Mouse (Mus musculus) intestine, postnatal 0 days (tissue): ENCODE data around the gene Urad. TPM values are rescaled to one million over a fixed set of nuclear protein-coding genes. Genes with fewer than 3 reads are reported as not detected.

Experiments
- ATAC-seq: fragments of 200-750 bp; cut with Nextera tagmentation; 2 replicates; pipeline ENCODE4 v1.8.0; 2017; ENCODE audit warnings: mild to moderate bottlenecking, moderate TSS enrichment, moderate library complexity
- H3K27ac ChIP-seq: fragments of 300-500 bp; sonication (generic); 2 replicates; pipeline ENCODE4 v1.5.1; 2014; ENCODE audit warnings: mild to moderate bottlenecking, low read depth, low read length, moderate library complexity
- H3K27me3 ChIP-seq: fragments of 300-500 bp; sonication (generic); replicated peaks from 2 replicates; pipeline ENCODE4 v1.6.1; 2014; ENCODE audit warnings: low read length, mixed read lengths; ENCODE audit not compliant: control insufficient read depth, insufficient read depth
- H3K36me3 ChIP-seq: fragments of 300-500 bp; sonication (generic); 2 replicates; pipeline ENCODE4 v1.6.1; 2014; ENCODE audit warnings: mild to moderate bottlenecking, moderate library complexity; ENCODE audit not compliant: control insufficient read depth, insufficient read depth
- H3K4me1 ChIP-seq: fragments of 300-500 bp; sonication (generic); replicated peaks from 2 replicates; pipeline ENCODE4 v1.6.1; 2014; ENCODE audit warnings: antibody characterized with exemption, low read length, mixed read lengths; ENCODE audit not compliant: control insufficient read depth, insufficient read depth
- H3K4me2 ChIP-seq: fragments of 300-500 bp; sonication (generic); replicated peaks from 2 replicates; pipeline ENCODE4 v1.6.1; 2014; ENCODE audit warnings: low read depth, mild to moderate bottlenecking, moderate library complexity
- H3K4me3 ChIP-seq: fragments of 300-500 bp; sonication (generic); 2 replicates; pipeline ENCODE4 v1.5.1; 2014; ENCODE audit warnings: low read depth, low read length
- H3K9ac ChIP-seq: fragments of 300-500 bp; sonication (generic); 2 replicates; pipeline ENCODE4 v1.6.1; 2014; ENCODE audit warnings: mild to moderate bottlenecking, low read depth, low read length
- H3K9me3 ChIP-seq: fragments of 300-500 bp; sonication (generic); 2 replicates; pipeline ENCODE4 v1.6.1; 2016; ENCODE audit warnings: mixed run types; ENCODE audit not compliant: control insufficient read depth
- CTCF ChIP-seq: sonication (generic); IDR thresholded peaks from 2 replicates; pipeline ENCODE4 v1.5.1; 2016; ENCODE audit warnings: low read depth, mild to moderate bottlenecking, control low read depth, antibody characterized with exemption, moderate library complexity
- WGBS: fragments of 180-500 bp; shearing (Covaris S2); extraction: QIAGEN DNeasy Blood & Tissue Kit; methylation state at CpG from one replicate; pipeline ENCODE4 v1.1.7; 2014; 5-methylcytosine and 5-hydroxymethylcytosine counted together
- microRNA-seq: library from miRNA; unstranded; fragments of <30 nt; microRNA quantifications from one replicate; pipeline ENCODE4, GENCODE M21; 2016
- polyA plus RNA-seq: library from polyadenylated mRNA; unstranded; fragments of >200 nt; fragmentation: Nextera tagmentation; extraction: Ambion mirVana; gene quantifications from 2 replicates; pipeline ENCODE4 v1.2.1, GENCODE M21; 2015

The Urad gene
- polyA plus RNA-seq, 1 experiment from 2014 or later = 1.1 TPM

DNA sequence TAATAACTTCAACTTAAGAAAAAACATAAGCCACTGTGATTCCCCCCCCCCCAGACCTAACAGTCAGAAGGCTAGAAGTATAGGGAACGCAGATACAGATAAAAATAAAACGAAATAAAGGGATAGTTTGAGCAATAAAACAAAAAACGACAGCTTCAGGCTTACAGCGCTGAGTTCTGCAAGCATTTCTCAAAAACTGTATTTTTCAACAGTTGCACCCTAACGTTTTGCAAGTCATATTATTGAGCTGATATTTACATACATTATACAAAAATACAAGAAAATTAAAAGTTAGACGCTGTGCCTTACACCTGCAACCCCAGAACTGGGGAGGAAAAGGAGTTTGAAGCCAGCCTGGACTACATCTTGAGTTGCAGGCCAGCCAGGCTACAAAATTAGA lies 52.9 kb downstream of the Urad start:
- no peaks in the 10 kb centered on the region; the same call in 1 of the 2 replicates for H3K4me1 ChIP-seq
- no peaks in the 10 kb centered on the region for H3K36me3 ChIP-seq
- peak overlapping the region; percentile 69 for H3K4me2 ChIP-seq
- peak overlapping the region; percentile 51 for H3K4me3 ChIP-seq
- no peak for ATAC-seq
- no peak overlapping the region; the same call in 1 of the 2 replicates for H3K27ac ChIP-seq
- no peak for TF ChIP-seq CTCF
- WGBS = 15% methylated on average over 6 of the region's 6 CpGs
- H3K27me3 ChIP-seq = peaks cover 64% of the 10 kb centered on the region
- no peaks in the 10 kb centered on the region for H3K9me3 ChIP-seq
- H3K9ac ChIP-seq = no peak overlapping the region

DNA sequence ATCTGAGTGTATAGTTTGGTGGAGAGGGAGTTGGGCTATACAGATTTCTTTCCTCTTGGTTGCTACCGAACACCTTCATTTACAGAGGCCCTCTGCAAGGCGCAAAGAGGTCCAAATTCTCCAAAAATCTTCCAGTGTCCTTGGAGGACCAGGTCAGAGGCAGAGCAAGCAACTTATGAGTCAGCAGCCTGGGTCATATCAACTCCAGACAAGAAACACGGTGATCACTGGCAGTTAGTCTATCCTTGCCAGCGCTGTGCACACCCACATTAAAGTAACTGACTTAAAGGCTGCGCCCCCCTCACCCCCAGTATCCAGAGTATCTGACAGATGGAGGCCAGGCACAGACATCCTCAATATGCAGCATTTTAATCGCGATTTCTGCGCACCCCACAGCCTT lies 53.5 kb downstream of the Urad start:
- peak overlapping the region; percentile 35; the same call in 1 of the 2 replicates for H3K4me2 ChIP-seq

DNA sequence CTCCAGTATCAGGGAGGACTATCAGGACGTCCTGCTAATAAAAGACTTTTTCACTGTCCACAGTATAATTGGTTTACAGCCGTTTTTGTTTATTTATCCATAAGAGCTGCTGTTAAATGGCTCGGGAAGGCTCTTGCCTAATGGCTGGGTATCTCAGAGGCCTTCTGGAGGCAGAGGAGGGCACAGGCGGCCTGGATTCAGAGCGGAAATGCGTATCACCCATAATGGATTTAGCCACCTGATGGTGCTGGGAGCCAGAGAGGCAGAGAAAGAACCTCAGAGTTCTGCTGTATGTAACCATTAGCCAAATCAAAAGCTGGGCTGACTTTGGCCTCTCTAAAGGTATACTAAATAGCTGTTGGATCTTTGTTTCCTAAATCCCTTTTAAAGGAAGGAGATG lies 54.8 kb downstream of the Urad start:
- WGBS = 7% methylated on average over 6 of the region's 6 CpGs
- Histone ChIP-seq H3K4me1 (no peaks in the 10 kb centered on the region; the same call in 1 of the 2 replicates), H3K9me3 (no peaks in the 10 kb centered on the region), H3K27ac (no peak overlapping the region), H3K36me3 (no peaks in the 10 kb centered on the region), H3K4me2 (no peak overlapping the region), H3K4me3 (no peak overlapping the region), H3K9ac (no peak overlapping the region), H3K27me3 (peaks cover 48% of the 10 kb centered on the region)
- no peak for ATAC-seq
- no peak for TF ChIP-seq CTCF

More for the DNA sequence above, 53.5 kb downstream of the Urad start:
- Histone ChIP-seq H3K27ac (no peak overlapping the region; the same call in 1 of the 2 replicates), H3K9ac (no peak overlapping the region), H3K4me1 (no peaks in the 10 kb centered on the region; the same call in 1 of the 2 replicates), H3K9me3 (no peaks in the 10 kb centered on the region), H3K4me3 (no peak overlapping the region), H3K27me3 (peaks cover 60% of the 10 kb centered on the region), H3K36me3 (no peaks in the 10 kb centered on the region)
- TF ChIP-seq CTCF = no peak
- no peak for ATAC-seq
- WGBS = 8% methylated on average over 8 of the region's 8 CpGs

Small RNAs within 50 kb of the gene (microRNA-seq; reads per million reads assigned to microRNA genes)
- not detected for gene Mir7k

Other genes starting within 250 kb of the Urad start
- gene Lnx2, start 245.9 kb downstream of the Urad start, polyA plus RNA-seq = 9.7 and 10.2 TPM in 2 replicates
- 116 and 118 TPM in 2 replicates for gene Polr1d, start 245.4 kb downstream of the Urad start, polyA plus RNA-seq
- not detected in 2 replicates for gene Gsx1, start 133.7 kb downstream of the Urad start, polyA plus RNA-seq
- 6.7 and 9.2 TPM in 2 replicates for gene Pdx1, start 52.5 kb downstream of the Urad start, polyA plus RNA-seq
- gene Cdx2, start 15.2 kb downstream of the Urad start, polyA plus RNA-seq = 35.0 and 38.9 TPM in 2 replicates
- gene Flt3, start 78.0 kb upstream of the Urad start, polyA plus RNA-seq = 0.26 TPM in 2 replicates
- 40.3 and 46.4 TPM in 2 replicates for gene Pan3, start 107.7 kb upstream of the Urad start, polyA plus RNA-seq